Mouse (Mus musculus): ENCODE measurements around the gene Megf11. TPM values are rescaled to one million over a fixed set of nuclear protein-coding genes. Genes with fewer than 3 reads are reported as not detected.
A peak's percentile ranks its signal among the peaks of the same experiment; 100 is the strongest.

The Megf11 gene
- 0.52 and 0.67 TPM in 2 replicates for polyA plus RNA-seq (2012; rRNA removed)

GRCm38 (mm10) chr9:64385511-64386465, at the start of gene Megf11:
Gene Megf11, plus strand, starts transcription at chr9:64385626.
- no peak for DNase-seq
- Histone ChIP-seq H3K4me1 (ENCODE audit: control insufficient read depth, insufficient read depth, low read length) (peaks cover 6% of the 10 kb centered on the region; the same call in 1 of the 2 replicates), H3K4me3 (replicated peaks; ENCODE audit: extremely low read depth, low read depth, low read length) (peak within 1 kb of the TSS; percentile 30)
- 1% methylated on average over 90 of the region's 93 CpGs for WGBS
- no peak for TF ChIP-seq POLR2A (IDR thresholded peaks at IDR 0.05; ENCODE audit: borderline replicate concordance, extremely low read depth, low read depth, low read length)
- no peak for TF ChIP-seq CTCF (IDR thresholded peaks at IDR 0.05; ENCODE audit: insufficient read depth, low read length)

- TF ChIP-seq CTCF (IDR thresholded peaks at IDR 0.05; ENCODE audit: insufficient read depth, low read length) (no peak), POLR2A (IDR thresholded peaks at IDR 0.05; ENCODE audit: borderline replicate concordance, extremely low read depth, low read depth, low read length) (no peak)
- 89% methylated on average over 6 of the region's 6 CpGs for WGBS
- Histone ChIP-seq H3K4me3 (replicated peaks; ENCODE audit: extremely low read depth, low read depth, low read length) (no peak overlapping the region), H3K4me1 (ENCODE audit: control insufficient read depth, insufficient read depth, low read length) (no peaks in the 10 kb centered on the region)
- no peak for DNase-seq
These were observed 49.6 kb upstream of the Megf11 start for GRCm38 (mm10) chr9:64335825-64336224.

- 55% methylated on average over 8 of the region's 8 CpGs for WGBS
- no peak for DNase-seq
- Histone ChIP-seq H3K4me3 (replicated peaks; ENCODE audit: extremely low read depth, low read depth, low read length) (no peak overlapping the region), H3K4me1 (ENCODE audit: control insufficient read depth, insufficient read depth, low read length) (no peaks in the 10 kb centered on the region)
- TF ChIP-seq POLR2A (IDR thresholded peaks at IDR 0.05; ENCODE audit: borderline replicate concordance, extremely low read depth, low read depth, low read length) (no peak), CTCF (IDR thresholded peaks at IDR 0.05; ENCODE audit: insufficient read depth, low read length) (no peak)
These were observed 46.1 kb upstream of the Megf11 start for GRCm38 (mm10) chr9:64339361-64339760.

- DNase-seq = peak; percentile 86
- peak overlapping the region; percentile 81 for H3K4me3 ChIP-seq (replicated peaks; ENCODE audit: extremely low read depth, low read depth, low read length)
- TF ChIP-seq POLR2A (IDR thresholded peaks at IDR 0.05; ENCODE audit: borderline replicate concordance, extremely low read depth, low read depth, low read length) = peak; percentile 59; the same call in 1 of the 2 replicates
- no peak for TF ChIP-seq CTCF (IDR thresholded peaks at IDR 0.05; ENCODE audit: insufficient read depth, low read length)
- under 1% methylated on average over 84 of the region's 85 CpGs for WGBS
- no peaks in the 10 kb centered on the region for H3K4me1 ChIP-seq (ENCODE audit: control insufficient read depth, insufficient read depth, low read length)
These were observed 44.8 kb upstream of the Megf11 start for GRCm38 (mm10) chr9:64340351-64341253.

GRCm38 (mm10) chr9:64341254-64341566, 44.2 kb upstream of the Megf11 start, which contains the start of gene Dis3l:
Gene Dis3l, minus strand, starts transcription at chr9:64341288.
- DNase-seq = no peak
- Histone ChIP-seq H3K4me3 (replicated peaks; ENCODE audit: extremely low read depth, low read depth, low read length) (peak within 1 kb of the TSS; percentile 81), H3K4me1 (ENCODE audit: control insufficient read depth, insufficient read depth, low read length) (no peaks in the 10 kb centered on the region)
- TF ChIP-seq CTCF (IDR thresholded peaks at IDR 0.05; ENCODE audit: insufficient read depth, low read length) (no peak), POLR2A (IDR thresholded peaks at IDR 0.05; ENCODE audit: borderline replicate concordance, extremely low read depth, low read depth, low read length) (no peak)
- 2% methylated on average over 16 of the region's 16 CpGs for WGBS

- 53% methylated on average over 8 of the region's 8 CpGs for WGBS
- TF ChIP-seq POLR2A (IDR thresholded peaks at IDR 0.05; ENCODE audit: borderline replicate concordance, extremely low read depth, low read depth, low read length) (no peak), CTCF (IDR thresholded peaks at IDR 0.05; ENCODE audit: insufficient read depth, low read length) (no peak)
- H3K4me3 ChIP-seq (replicated peaks; ENCODE audit: extremely low read depth, low read depth, low read length) = no peak overlapping the region
- no peaks in the 10 kb centered on the region for H3K4me1 ChIP-seq (ENCODE audit: control insufficient read depth, insufficient read depth, low read length)
- no peak for DNase-seq
These were observed 43.8 kb upstream of the Megf11 start for GRCm38 (mm10) chr9:64341671-64342070.

GRCm38 (mm10) chr9:64343656-64344055, 41.8 kb upstream of the Megf11 start:
- WGBS = 92% methylated on average over 2 of the region's 2 CpGs
- no peaks in the 10 kb centered on the region for H3K4me1 ChIP-seq (ENCODE audit: control insufficient read depth, insufficient read depth, low read length)
- DNase-seq = no peak

GRCm38 (mm10) chr9:64345931-64346330, 39.5 kb upstream of the Megf11 start:
- H3K4me3 ChIP-seq (replicated peaks; ENCODE audit: extremely low read depth, low read depth, low read length) = no peak overlapping the region
- WGBS = 51% methylated on average over 5 of the region's 5 CpGs
- no peak for TF ChIP-seq POLR2A (IDR thresholded peaks at IDR 0.05; ENCODE audit: borderline replicate concordance, extremely low read depth, low read depth, low read length)
- TF ChIP-seq CTCF (IDR thresholded peaks at IDR 0.05; ENCODE audit: insufficient read depth, low read length) = no peak
- H3K4me1 ChIP-seq (ENCODE audit: control insufficient read depth, insufficient read depth, low read length) = no peaks in the 10 kb centered on the region
- no peak for DNase-seq

More at GRCm38 (mm10) chr9:64343656-64344055, 41.8 kb upstream of the Megf11 start:
- H3K4me3 ChIP-seq (replicated peaks; ENCODE audit: extremely low read depth, low read depth, low read length) = no peak overlapping the region
- TF ChIP-seq POLR2A (IDR thresholded peaks at IDR 0.05; ENCODE audit: borderline replicate concordance, extremely low read depth, low read depth, low read length) (no peak), CTCF (IDR thresholded peaks at IDR 0.05; ENCODE audit: insufficient read depth, low read length) (no peak)

- no peak for TF ChIP-seq CTCF (IDR thresholded peaks at IDR 0.05; ENCODE audit: insufficient read depth, low read length)
- TF ChIP-seq POLR2A (IDR thresholded peaks at IDR 0.05; ENCODE audit: borderline replicate concordance, extremely low read depth, low read depth, low read length) = no peak
- no peak for DNase-seq
- no peaks in the 10 kb centered on the region for H3K4me1 ChIP-seq (ENCODE audit: control insufficient read depth, insufficient read depth, low read length)
- 0% methylated on average over 1 of the region's 1 CpGs for WGBS
- no peak overlapping the region for H3K4me3 ChIP-seq (replicated peaks; ENCODE audit: extremely low read depth, low read depth, low read length)
These were observed 38.0 kb upstream of the Megf11 start for GRCm38 (mm10) chr9:64347377-64347776.
